Mouse (Mus musculus): Measurements from ENCODE around the gene Grtp1. TPM values are rescaled to one million over a fixed set of nuclear protein-coding genes. Genes with fewer than 3 reads are reported as not detected.
"Not testable (repeated sequence)": the region's sequence is repeated elsewhere in the genome, so short reads cannot be mapped to it uniquely, and the experiment has no call there.

Gene Grtp1
- polyA plus RNA-seq, 1 experiment from 2014 or later: 18.3 TPM

GRCm38 (mm10) chr8:13141681-13142080, 58.7 kb downstream of the Grtp1 start:
- Histone ChIP-seq H3K4me2 (ENCODE audit: low read depth, low read length, severe bottlenecking) (no peak overlapping the region), H3K36me3 (ENCODE audit: control insufficient read depth, insufficient read depth, low read length) (peaks cover 11% of the 10 kb centered on the region), H3K4me1 (replicated peaks; ENCODE audit: control insufficient read depth, insufficient read depth, low read length) (no peaks in the 10 kb centered on the region), H3K4me3 (ENCODE audit: low read depth, low read length) (no peak overlapping the region), H3K27ac (ENCODE audit: low read depth, low read length) (no peak overlapping the region), H3K9ac (ENCODE audit: low read length) (no peak overlapping the region), H3K27me3 (ENCODE audit: control insufficient read depth, insufficient read depth, low read length) (no peaks in the 10 kb centered on the region), H3K9me3 (ENCODE audit: control insufficient read depth, low read length) (no peaks in the 10 kb centered on the region)
- ATAC-seq (replicated peaks; ENCODE audit: low FRiP score): no peak
- DNase-seq (ENCODE audit: low spot score): no peak
- 93% methylated on average over 5 of the region's 5 CpGs for WGBS

GRCm38 (mm10) chr8:13139641-13140182, 60.7 kb downstream of the Grtp1 start:
- H3K9me3 ChIP-seq (ENCODE audit: control insufficient read depth, low read length): no peaks in the 10 kb centered on the region
- H3K27me3 ChIP-seq (ENCODE audit: control insufficient read depth, insufficient read depth, low read length): no peaks in the 10 kb centered on the region
- no peaks in the 10 kb centered on the region for H3K4me1 ChIP-seq (replicated peaks; ENCODE audit: control insufficient read depth, insufficient read depth, low read length)
- WGBS: 95% methylated on average over 6 of the region's 6 CpGs
- H3K4me3 ChIP-seq (ENCODE audit: low read depth, low read length): no peak overlapping the region
- peaks cover 11% of the 10 kb centered on the region for H3K36me3 ChIP-seq (ENCODE audit: control insufficient read depth, insufficient read depth, low read length)
- H3K9ac ChIP-seq (ENCODE audit: low read length): no peak overlapping the region
- no peak overlapping the region for H3K27ac ChIP-seq (ENCODE audit: low read depth, low read length)
- no peak overlapping the region for H3K4me2 ChIP-seq (ENCODE audit: low read depth, low read length, severe bottlenecking)
- ATAC-seq (replicated peaks; ENCODE audit: low FRiP score): no peak
- DNase-seq (ENCODE audit: low spot score): no peak

GRCm38 (mm10) chr8:13132220-13132619, 68.2 kb downstream of the Grtp1 start:
- H3K4me3 ChIP-seq (ENCODE audit: low read depth, low read length); H3K4me2 ChIP-seq (ENCODE audit: low read depth, low read length, severe bottlenecking); H3K27ac ChIP-seq (ENCODE audit: low read depth, low read length); H3K27me3 ChIP-seq (ENCODE audit: control insufficient read depth, insufficient read depth, low read length); H3K36me3 ChIP-seq (ENCODE audit: control insufficient read depth, insufficient read depth, low read length); H3K4me1 ChIP-seq (replicated peaks; ENCODE audit: control insufficient read depth, insufficient read depth, low read length); H3K9me3 ChIP-seq (ENCODE audit: control insufficient read depth, low read length); ATAC-seq (replicated peaks; ENCODE audit: low FRiP score); H3K9ac ChIP-seq (ENCODE audit: low read length): not testable (repeated sequence)
- DNase-seq (ENCODE audit: low spot score): peak; percentile 69
- 71% methylated on average over 9 of the region's 9 CpGs for WGBS

DNA sequence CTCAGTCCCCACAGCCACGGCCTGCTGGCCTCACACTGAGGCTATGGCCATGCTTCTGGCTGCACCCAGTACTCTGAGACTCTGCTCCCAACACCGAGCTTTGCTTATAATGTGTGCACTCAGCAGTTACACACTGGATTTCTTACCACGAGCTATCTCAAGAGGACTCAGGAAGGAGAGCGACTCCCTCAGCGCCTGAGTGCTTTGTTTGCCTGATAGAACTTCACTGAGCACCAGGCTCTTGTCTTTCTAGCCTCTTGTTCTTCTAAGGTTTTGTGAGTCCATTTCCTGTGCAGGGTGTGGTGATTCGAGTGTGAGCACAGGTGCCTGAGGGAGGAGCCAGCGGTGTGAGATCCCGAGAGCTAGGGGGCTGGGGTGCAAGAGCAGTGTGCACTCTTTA, 75.5 kb downstream of the Grtp1 start:
- Histone ChIP-seq H3K4me2 (ENCODE audit: low read depth, low read length, severe bottlenecking) (no peak overlapping the region), H3K4me1 (replicated peaks; ENCODE audit: control insufficient read depth, insufficient read depth, low read length) (no peaks in the 10 kb centered on the region), H3K4me3 (ENCODE audit: low read depth, low read length) (no peak overlapping the region), H3K9me3 (ENCODE audit: control insufficient read depth, low read length) (no peaks in the 10 kb centered on the region), H3K9ac (ENCODE audit: low read length) (no peak overlapping the region), H3K27ac (ENCODE audit: low read depth, low read length) (no peak overlapping the region), H3K27me3 (ENCODE audit: control insufficient read depth, insufficient read depth, low read length) (no peaks in the 10 kb centered on the region), H3K36me3 (ENCODE audit: control insufficient read depth, insufficient read depth, low read length) (peaks cover 2% of the 10 kb centered on the region)
- ATAC-seq (replicated peaks; ENCODE audit: low FRiP score) (no peak), DNase-seq (ENCODE audit: low spot score) (peak; percentile 17)
- WGBS: 93% methylated on average over 8 of the region's 8 CpGs

GRCm38 (mm10) chr8:13122887-13123421, 77.5 kb downstream of the Grtp1 start:
- H3K4me1 ChIP-seq (replicated peaks; ENCODE audit: control insufficient read depth, insufficient read depth, low read length): no peaks in the 10 kb centered on the region
- H3K4me2 ChIP-seq (ENCODE audit: low read depth, low read length, severe bottlenecking): no peak overlapping the region
- no peak overlapping the region for H3K4me3 ChIP-seq (ENCODE audit: low read depth, low read length)
- H3K27me3 ChIP-seq (ENCODE audit: control insufficient read depth, insufficient read depth, low read length): no peaks in the 10 kb centered on the region
- WGBS: 97% methylated on average over 7 of the region's 7 CpGs
- DNase-seq (ENCODE audit: low spot score) (no peak), ATAC-seq (replicated peaks; ENCODE audit: low FRiP score) (no peak)
- no peak overlapping the region for H3K9ac ChIP-seq (ENCODE audit: low read length)
- no peaks in the 10 kb centered on the region for H3K9me3 ChIP-seq (ENCODE audit: control insufficient read depth, low read length)
- peaks cover 2% of the 10 kb centered on the region for H3K36me3 ChIP-seq (ENCODE audit: control insufficient read depth, insufficient read depth, low read length)
- H3K27ac ChIP-seq (ENCODE audit: low read depth, low read length): no peak overlapping the region

MicroRNAs encoded within 50 kb of the gene (microRNA counts, 519-probe panel; counts per million panel counts)
- microRNA mmu-miR-1968: 31.2 counts per million

Small RNAs within 50 kb of the gene (microRNA-seq; reads per million reads assigned to microRNA genes)
- gene Mir1968 (ENCODE audit: insufficient number of aligned reads): 37.9 reads per million, percentile 23 among the genes with 10 or more reads in this experiment
- gene Mir7065 (ENCODE audit: insufficient number of aligned reads): not detected

Other genes starting within 250 kb of the Grtp1 start
- not detected in 2 replicates for gene F7, start 174.6 kb downstream of the Grtp1 start, polyA plus RNA-seq (2014; fragmentation: Nextera tagmentation; extraction: Ambion mirVana)
- gene F10, start 163.3 kb downstream of the Grtp1 start, polyA plus RNA-seq (2014; fragmentation: Nextera tagmentation; extraction: Ambion mirVana): 0.51 and 1.1 TPM in 2 replicates
- 0.47 and 0.79 TPM in 2 replicates for gene Proz, start 139.7 kb downstream of the Grtp1 start, polyA plus RNA-seq (2014; fragmentation: Nextera tagmentation; extraction: Ambion mirVana)
- 51.0 and 56.6 TPM in 2 replicates for gene Pcid2, start 95.2 kb downstream of the Grtp1 start, polyA plus RNA-seq (2014; fragmentation: Nextera tagmentation; extraction: Ambion mirVana)
- 86.6 and 91.4 TPM in 2 replicates for gene Cul4a, start 95.0 kb downstream of the Grtp1 start, polyA plus RNA-seq (2014; fragmentation: Nextera tagmentation; extraction: Ambion mirVana)
- 240 and 251 TPM in 2 replicates for gene Lamp1, start 41.5 kb downstream of the Grtp1 start, polyA plus RNA-seq (2014; fragmentation: Nextera tagmentation; extraction: Ambion mirVana)
- not detected in 2 replicates for gene Adprhl1, start 53.5 kb upstream of the Grtp1 start, polyA plus RNA-seq (2014; fragmentation: Nextera tagmentation; extraction: Ambion mirVana)
- gene Dcun1d2, start 87.5 kb upstream of the Grtp1 start, polyA plus RNA-seq (2014; fragmentation: Nextera tagmentation; extraction: Ambion mirVana): 33.8 and 34.6 TPM in 2 replicates
- 40.0 and 40.8 TPM in 2 replicates for gene Tmco3, start 87.6 kb upstream of the Grtp1 start, polyA plus RNA-seq (2014; fragmentation: Nextera tagmentation; extraction: Ambion mirVana)
- gene Tfdp1, start 138.1 kb upstream of the Grtp1 start, polyA plus RNA-seq (2014; fragmentation: Nextera tagmentation; extraction: Ambion mirVana): 237 and 244 TPM in 2 replicates
- gene Atp4b, start 196.2 kb upstream of the Grtp1 start, polyA plus RNA-seq (2014; fragmentation: Nextera tagmentation; extraction: Ambion mirVana): not detected in 2 replicates
- gene Grk1, start 204.5 kb upstream of the Grtp1 start, polyA plus RNA-seq (2014; fragmentation: Nextera tagmentation; extraction: Ambion mirVana): 0.05 TPM in 2 replicates
- gene Tmem255b, start 234.6 kb upstream of the Grtp1 start, polyA plus RNA-seq (2014; fragmentation: Nextera tagmentation; extraction: Ambion mirVana): 0.39 TPM in 1 of 2 replicates, not detected in the other

Data from forebrain, embryonic 11.5 days (tissue).